Mouse (Mus musculus): ENCODE measurements around the gene Zfp12.
"Not testable (repeated sequence)": the region's sequence is repeated elsewhere in the genome, so short reads cannot be mapped to it uniquely, and the experiment has no call there.

Gene Zfp12

DNA sequence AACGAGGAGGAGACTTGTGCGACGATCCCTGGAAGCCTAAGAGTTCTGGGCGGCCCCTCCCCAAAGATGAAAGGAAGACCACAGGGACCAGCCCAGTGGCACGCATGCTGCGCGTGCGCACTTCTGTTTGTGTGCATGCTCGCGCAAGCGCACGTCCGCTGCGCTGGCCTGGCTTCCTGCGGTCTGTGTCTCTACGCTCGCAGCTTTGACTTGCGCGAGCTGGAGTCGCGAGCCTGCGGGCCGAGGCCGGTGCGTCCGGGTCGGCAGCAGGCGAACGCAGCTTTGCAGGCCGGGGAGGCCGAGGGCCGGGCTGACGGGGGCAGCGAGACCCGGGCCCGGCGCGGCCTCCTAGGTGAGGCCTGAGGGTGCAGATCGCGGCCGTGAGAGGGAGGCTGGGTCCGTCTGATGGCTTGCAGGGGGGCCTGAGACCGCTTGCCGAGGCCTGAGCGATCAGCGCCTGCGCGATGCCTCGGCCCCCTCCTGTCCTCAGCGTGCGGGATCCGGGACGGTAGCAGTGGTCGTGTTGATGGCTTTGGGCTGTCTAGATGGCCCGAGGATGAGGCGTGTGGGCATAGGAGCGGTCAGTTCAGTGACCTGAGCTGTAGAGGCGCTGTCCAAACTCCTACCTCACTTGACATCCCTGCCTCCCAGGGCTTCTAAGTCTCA lies at the start of gene Zfp12:
Gene Zfp12 (plus strand): TSS at position 136 of the 666 bp plus-strand sequence.
- DNase-seq, result peak; percentile 97

DNA sequence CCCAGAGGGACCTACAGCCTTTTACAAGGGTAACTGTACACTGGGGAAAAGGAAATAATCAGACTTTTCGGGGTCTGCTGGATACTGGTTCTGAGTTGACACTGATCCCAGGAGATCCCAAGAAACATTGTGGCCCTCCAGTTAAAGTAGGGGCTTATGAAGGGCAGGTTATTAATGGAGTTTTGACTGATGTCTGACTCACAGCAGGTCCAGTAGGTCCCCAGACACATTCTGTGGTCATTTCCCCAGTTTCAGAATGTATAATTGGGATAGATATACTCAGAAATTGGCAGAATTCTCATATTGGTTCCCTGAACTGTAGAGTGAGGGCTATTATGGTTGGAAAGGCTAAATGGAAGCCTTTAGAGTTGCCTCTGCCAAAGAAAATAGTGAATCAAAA lies 46.9 kb upstream of the Zfp12 start:
- not testable (repeated sequence) for DNase-seq

DNA sequence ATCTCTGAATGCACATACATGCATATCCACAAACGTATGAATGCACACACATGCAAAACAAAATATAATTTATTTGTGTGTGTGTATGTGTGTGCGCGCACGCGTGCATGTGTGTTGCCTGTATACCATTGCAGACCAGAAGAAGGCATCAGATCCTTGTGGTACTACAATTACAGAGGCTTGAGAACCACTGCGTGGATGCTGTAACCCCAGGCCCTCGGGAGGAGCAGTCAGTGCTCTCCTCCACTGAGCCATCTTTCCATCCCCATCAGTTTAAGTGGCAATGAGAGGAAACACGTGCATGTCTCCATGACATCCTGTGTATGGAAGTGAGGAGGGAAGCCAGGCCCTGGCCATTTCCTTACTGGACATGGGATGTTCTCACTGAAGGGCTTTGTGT lies 42.2 kb upstream of the Zfp12 start:
- DNase-seq, result no peak

DNA sequence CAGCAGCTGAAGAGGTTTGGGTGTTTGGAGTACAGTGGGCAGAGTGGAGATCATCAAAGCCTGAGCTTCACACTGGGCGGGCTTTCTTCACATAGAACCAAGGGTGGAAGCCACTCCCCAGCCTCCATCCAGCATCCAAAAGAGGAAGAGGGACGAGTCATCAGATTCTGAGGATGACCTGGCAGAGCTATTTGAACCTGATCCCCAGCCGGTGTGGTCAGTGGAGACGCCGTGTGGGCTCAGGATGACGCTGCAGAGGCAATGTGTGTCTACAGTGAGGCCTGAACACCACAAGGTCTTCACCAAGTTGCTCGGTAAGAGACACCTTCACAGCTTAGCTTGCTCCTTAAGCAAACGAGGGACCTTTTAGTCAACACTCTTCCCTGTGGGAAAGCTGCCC lies 40.2 kb upstream of the Zfp12 start:
- DNase-seq, result not testable (repeated sequence)

DNA sequence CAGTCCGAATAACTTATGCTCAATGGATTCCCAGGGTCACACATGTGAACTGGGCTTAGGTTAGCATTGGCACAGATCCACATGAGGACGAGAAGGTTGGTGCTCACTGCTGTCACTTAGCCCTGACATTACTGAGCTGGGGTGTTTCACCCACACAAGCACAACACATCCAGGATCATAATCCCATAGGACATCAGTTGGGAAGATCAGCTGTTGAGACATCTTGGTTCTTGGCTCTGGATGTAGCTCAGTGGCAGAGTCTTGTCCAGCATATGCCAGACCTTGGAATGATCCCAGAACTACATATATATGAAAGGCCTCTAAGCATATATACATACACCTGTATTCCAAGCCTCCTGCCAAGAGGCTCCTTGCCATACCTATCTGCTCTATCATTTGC lies 39.8 kb upstream of the Zfp12 start:
- DNase-seq, result no peak

DNA sequence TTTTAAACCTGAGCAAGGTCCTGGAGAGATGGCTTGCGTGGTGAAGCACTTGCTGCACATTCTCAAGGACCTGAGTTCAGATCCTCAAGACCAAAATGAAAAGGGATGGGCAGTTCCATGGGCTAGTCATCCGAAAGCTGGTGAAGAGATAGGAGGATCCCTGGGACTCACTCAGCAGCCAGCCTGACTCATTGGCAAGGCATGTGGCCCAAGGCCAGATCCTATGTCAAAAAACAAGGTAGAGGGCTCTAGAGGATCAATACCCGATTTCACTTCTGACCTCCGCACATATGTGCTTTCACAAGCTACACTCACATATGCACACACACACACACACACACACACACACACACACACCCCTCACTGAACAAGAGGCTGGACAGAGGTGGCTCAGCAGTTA lies 38.5 kb upstream of the Zfp12 start:
- no peak for DNase-seq

DNA sequence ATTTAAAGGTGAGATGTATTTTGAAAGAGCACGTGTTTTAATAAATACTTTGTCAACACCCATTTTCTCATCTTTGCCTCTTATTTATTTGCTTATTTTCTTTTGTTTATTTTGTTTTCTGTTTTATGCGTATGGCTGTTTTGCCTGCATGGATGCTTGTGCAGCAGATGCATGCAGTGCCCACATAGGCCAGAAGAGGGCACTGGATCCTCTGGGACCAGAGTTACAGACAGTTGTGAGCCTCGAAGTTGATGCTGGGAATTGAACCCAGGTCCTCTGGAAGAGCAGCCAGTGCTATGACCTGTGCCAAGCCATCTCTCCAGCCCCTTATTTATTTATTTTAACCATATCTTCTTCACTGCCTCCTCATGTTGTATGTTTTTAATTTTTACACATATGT lies 29.9 kb upstream of the Zfp12 start:
- no peak for DNase-seq

DNA sequence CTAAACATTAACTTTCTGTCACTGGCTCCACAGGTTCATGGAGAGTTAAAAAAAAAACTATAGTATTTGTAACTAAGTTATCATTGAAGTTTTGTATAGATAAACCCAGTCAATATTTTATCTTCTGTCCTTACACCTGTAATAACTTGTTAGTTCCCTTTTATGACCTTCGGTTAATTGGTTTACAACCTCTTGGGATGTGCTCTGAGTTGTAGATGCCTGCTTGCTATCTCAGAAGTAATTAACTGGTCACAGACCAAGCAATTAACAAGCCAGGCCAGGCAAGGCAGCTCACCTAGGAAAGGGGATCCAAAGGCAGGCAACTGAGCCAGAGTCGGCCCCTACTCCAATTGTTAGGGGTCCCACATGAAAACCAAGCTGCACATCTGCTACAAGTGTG lies 21.1 kb upstream of the Zfp12 start:
- DNase-seq, result no peak

DNA sequence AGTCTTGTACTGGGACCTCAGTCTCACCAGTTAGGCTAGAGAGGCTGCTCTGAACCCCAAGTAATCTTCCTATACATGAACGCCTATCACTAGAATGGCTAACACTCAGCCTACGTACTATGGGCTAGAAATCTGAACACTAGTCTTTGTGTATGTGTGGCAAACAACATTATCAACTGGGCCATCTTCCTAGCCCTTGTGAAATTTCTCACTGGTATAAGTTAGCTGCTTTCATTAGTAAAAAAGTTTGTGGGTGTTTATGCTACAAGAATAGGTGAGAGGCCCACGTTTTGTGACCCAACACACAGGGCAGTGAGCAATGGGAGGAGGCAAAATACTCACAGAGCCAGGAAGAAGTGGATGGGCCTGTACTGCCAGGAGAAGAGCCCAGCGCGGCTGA lies 14.0 kb upstream of the Zfp12 start:
- DNase-seq, result no peak

DNA sequence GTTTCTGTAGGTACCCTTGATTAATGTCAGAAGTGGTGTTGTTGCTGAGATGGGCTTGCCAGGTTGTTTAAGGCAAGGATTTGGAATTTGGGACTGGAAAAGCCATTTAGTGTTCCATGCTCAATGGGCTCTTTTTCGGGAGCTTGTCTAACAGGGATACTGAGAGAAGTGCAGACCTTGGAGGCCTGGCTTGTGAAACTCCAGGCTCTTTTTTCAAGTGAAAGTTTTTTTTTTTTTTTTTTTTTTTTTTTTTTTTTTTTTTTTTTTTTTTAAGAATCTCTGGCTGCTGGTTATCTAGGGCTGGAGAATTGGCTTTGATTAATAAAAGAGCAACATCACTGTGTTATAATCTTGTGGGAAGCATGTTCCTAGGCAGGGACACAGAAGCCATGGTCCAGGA lies 12.7 kb upstream of the Zfp12 start:
- DNase-seq, result no peak

DNA sequence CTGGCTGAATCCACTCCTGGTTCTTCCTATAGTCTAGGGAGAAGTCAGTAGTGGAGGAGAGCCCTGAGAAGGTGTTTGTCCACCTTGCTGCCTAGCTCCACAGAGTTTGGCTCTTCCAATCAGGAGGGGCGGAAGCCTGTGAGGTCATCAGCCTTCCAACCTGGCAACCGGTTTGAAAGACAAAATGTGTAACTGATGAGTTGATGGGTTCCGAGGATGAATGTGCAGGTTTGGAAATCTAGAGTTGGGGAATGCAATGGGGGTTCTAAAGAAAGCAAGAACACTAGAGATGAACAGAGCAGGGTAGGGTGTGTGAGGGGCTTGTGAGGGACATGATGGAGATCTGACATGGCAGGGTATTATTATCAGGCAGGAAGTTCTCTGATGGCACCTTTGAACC lies 8.2 kb upstream of the Zfp12 start, which contains the start of gene Spdye4a:
Gene Spdye4a (minus strand): TSS at position 101 of the 400 bp plus-strand sequence.
- no peak for DNase-seq

DNA sequence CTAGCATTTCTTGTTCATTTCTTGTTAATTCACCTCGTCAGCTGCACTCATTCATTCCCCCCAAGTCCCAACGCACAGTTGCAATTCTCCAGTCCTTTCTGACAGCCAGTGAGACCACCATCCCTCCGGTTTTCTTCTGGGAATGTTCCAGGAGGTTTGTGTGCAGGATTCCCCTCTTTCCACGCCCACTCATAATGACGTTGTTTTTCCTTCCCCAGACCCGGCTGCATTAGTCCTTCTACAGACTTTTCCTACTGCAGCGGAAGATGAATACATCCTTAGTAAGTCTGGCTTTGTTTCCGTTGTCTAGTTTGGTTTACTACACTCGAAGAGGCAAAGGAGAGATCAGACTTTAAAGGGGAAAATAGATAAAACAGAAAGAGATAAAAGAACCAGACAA lies 1.1 kb downstream of the Zfp12 start:
- DNase-seq, result no peak

DNA sequence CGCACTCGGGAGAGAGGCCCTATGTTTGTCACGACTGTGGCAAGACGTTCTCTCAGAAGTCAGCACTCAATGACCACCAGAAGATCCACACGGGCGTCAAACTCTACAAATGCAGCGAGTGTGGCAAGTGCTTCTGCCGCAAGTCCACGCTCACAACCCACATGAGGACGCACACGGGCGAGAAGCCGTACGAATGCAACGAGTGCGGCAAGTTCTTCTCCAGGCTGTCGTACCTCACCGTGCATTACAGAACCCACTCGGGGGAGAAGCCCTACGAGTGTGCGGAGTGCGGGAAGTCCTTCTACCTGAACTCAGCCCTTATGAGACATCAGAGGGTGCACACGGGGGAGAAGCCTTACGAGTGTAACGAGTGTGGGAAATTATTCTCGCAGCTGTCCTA lies 10.0 kb downstream of the Zfp12 start:
- no peak for DNase-seq

DNA sequence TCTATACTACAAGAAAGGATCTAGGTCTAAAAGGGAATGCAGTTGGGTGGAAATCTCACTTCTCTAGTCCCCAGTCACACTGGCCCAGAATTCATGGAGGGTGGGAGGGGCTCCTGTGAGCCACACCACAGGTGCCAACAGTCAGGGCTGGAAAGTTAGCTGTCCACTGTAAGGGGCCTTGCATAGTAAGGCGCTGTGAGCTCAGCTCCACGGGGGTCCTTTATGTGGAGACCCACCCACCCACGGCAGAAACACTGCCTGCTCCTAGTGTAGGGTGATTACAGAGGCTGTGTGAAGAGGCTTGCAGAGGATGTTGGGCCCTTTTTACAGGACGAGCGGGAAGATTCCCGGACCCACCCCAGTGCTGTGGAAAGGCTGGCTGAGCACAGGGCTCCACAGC lies 17.1 kb downstream of the Zfp12 start:
- DNase-seq, result no peak

DNA sequence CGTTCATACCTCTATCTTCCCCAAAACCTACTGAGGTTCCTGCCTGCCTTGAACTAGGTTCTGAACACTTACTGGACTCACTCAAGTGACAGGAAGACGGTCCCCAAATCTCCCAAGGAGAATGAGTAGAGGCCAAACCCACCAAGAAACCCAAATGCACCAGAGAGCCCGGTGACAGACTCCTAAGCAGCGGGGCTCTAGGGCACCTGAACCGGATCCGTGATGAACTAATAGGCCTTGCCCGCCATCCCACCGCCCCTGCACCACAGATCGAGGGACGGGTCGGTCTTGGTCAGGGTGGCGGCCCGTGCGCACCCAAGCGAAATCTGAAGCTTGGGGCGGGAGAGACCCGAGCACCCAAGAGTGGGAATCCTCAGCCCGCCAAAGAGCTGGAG lies 17.8 kb downstream of the Zfp12 start:
- DNase-seq, result no peak

DNA sequence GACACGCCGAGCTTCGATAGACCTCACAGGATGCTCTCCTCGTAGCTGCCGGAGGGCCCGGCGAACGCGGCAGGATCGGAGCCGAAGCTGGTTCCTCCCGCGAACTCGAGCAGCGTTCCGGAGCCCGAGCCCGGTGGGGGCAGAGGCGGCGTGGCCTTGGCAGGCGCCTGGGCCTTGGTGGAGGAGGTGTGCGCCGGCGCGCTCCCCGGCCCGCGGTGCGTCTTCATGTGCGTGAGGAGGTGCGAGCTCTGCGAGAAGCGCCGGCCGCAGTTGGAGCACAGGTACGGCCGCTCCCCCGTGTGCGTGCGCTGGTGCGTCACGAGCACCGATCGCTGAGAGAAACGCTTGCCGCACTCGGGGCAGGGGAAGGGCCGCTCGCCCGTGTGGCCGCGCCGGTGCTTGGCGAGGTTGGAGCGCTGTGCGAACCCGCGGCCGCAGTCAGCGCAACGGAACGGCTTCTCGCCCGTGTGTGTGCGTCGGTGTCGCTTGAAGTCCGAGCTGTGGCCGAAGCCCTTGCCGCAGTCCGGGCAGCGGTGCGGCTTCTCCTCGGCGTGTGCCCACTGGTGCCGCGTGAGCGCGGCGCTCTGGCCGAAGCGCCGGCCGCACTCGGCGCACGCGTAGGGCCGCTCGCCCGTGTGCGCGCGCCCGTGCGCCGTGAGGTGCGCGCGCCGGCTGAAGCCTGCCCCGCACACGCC lies 18.4 kb downstream of the Zfp12 start:
- no peak for DNase-seq

DNA sequence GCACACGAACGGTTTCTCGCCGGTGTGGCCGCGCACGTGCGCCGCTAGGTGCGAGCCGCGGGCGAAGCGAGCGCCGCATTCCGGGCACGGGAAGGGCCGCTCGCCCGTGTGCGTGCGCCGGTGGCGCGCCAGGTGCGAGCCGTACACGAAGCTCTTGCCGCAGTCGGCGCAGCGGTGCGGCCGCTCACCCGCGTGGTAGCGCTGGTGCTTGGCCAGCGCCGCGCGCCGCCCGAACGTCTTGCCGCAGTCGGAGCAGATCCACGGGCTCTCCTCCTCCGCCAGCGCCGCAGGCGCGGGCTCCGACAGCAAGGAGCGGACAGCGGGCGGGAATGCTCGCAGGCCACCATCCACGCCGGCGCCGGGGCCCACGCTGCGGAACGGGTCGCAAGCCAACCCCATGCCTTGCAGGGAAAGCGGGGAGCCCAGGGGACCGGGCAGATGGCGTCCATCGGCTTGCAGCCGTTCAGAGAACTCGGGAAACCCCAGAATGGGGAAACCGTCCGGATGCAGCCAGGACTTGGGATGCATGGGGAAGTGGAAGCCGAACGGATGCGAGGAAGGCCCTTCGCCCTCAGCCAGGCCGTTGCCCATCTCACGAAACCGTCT lies 19.0 kb downstream of the Zfp12 start:
- DNase-seq, result no peak

DNA sequence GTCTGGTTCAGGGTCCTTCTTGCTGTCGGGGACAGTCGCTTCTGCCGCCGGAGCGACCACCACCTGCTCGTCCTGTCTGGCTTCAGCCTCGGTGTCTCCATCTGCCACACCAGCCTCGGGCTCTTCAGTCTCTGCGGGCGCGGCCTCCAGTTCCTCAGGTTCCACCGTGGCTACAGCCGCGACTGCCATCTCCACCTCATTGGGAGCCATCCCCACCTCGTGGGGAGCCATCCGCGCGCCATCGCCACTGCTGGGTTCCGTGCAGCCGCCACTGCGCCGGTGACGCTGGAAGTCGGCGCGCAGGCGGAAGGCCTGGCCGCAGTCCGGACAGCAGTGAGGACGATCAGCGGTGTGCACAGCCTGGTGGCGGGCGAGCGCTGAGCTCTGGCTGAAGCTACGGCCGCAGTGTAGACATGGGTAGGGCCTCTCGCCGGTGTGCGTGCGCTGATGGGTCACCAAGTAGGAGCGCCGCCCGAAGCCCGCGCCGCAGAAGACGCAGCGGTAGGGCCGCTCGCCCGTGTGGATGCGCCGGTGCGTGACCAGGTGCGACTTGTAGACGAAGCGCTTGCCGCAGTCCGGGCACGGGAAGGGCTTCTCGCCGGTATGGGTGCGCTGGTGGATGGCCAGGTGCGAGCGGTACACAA lies 19.6 kb downstream of the Zfp12 start:
- no peak for DNase-seq

DNA sequence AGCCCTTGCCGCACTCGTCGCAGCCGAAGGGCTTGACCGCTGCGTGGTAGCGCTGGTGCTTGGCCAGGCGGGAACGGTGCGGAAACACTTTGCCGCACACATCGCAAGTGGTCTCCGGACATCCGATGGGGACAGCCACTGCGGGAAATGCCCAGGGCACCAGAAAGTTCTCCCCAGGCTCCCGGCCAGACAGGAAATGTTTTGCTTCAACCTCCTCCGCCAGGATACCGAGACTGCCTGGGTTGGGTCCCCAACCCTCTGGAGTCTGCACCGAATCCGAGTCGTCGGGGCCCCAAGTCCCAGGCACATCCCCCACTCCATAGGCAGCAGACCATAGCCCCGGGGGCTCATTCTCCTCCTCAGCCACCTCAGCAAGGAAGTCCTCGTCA lies 20.2 kb downstream of the Zfp12 start:
- no peak for DNase-seq

DNA sequence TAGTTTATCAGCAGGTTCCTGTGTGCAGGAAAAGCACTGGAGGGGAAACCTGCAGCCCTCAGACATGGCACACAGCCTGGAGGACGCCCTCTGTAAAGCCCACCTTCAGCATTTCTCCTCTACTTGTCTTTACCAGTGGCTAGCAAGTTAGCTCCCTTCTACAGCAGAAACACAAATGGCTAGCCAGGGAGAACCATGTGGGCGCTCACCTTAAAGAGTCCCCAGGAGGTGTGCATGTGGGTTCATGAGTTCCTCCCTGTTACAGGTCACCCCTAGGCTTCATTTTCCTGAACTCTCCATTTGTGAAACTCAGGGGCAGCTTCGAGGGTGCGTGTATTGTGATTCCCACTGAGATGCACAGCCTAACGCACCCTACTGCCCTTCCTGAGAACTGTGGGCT lies 20.8 kb downstream of the Zfp12 start:
- no peak for DNase-seq

DNA sequence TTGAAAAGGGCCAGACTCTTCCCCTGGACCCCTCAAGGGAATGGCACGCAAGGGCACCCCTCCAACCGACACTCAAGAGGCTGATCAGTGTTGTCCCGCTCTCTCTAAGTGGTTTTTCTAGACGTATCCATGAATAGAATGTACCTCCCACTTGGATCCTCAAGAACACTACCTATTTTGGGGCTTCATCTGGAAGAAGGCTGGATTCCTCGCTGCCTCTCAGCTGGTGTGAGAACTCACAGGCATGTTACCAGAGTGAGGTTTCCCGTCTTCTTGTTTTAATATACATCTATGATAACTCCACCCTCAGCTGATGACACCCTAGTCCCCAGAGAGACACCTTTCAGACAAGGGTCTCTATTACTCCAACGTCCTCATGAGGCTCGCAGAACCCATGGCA lies 26.7 kb downstream of the Zfp12 start:
- DNase-seq, result no peak

DNA sequence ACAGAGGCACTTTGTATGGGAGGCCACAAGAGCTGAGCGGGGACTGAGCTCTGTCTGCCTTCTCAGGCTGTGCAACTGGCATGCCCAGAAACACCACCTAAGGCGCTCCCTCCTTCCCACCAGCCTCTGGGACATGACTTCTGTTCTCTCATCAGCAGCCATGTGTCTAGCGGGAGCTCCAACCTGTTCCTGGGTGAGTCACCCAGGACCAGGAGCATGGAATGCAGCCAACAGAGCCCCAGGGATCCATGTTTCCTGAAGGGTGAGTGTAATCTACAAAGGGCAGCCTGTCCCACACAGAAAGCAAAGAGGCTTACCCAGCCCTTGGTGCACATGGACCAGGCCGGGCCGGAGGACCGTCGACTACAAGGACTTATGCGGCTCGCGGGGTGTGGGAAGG lies 29.7 kb downstream of the Zfp12 start:
- peak; percentile 49 for DNase-seq

DNA sequence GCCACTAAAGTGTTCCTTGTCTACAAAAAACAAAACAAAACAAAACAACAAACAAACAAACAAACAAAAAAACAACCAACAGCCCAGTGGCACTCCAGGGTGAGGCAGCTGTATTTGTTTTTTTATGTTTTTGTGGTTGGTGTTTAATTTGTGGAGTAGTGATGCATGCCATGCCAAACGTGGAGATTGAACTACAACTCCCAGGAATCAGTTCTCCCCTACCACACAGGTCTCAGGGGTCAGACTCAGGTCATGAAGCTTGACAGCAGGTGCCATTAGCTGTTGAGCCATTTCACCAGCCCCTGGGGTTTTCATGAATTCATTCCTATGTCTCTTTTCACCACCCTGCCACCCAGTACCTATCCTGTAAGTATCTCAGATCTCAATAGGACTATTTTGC lies 30.4 kb downstream of the Zfp12 start:
- DNase-seq, result no peak

DNA sequence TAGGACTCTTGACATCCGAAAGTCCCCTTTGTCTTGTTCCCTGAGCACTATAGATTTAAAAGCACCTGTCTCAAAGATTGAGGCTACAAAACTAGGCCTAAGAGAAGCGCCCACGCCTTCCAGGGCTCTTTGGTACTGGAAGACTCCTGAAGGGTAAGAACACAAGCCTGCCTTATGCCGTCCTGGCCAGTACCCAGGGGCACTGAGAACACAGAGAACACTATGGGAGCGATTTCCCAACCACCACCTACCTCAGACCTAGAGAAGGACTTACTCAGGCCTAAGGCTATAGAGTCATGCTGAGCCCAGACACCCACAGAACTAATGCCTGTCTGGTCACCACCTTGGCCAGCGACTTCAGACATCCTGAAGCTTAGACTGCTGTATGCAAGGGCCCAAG lies 31.8 kb downstream of the Zfp12 start:
- no peak for DNase-seq

All from layer of hippocampus, adult 9-11 months (tissue).